Mouse (Mus musculus): ENCODE measurements around the gene Shc4. TPM values are rescaled to one million over a fixed set of nuclear protein-coding genes. Genes with fewer than 3 reads are reported as not detected.

Shc4 gene
- polyA plus RNA-seq, 1 experiment from 2014 or later = 3.0 TPM

DNA sequence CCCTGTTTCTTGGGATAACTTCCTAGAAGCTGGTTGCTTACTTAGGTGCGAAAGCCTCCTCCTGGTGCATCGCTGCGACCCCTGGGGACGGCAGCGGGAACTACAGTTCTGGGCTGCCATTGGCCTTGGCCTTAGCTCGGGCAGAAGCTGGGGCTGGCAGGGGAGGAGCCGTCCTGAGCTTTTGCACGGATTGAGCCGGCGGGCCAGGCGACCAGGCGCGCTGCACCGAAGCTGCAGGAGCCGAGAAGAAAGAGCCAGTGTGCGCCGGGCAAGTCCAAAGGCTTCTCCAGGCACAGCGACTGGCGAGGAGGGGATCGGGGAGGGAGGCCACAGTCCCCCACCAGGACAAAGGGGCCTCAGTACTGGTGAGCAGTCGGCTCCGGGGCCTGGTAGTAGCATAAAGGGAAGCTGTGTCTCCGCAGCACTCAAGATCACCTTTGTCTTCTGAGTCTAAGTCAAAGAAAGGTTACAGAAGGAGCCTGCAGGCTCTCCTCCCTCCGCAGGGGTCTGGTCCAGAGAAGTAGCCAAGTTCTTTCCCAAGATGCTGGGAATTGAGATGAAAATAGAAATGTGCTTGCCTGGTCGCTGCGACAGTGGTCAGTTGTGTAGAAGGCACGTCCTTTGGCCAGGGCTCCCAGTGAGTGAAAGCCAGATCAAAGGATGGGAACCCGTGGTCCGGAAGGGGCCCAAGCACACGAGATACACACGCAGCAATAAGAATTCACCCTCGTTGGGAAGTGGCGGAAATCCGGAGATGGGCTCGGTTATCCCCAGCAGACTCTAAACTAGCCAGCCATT lies 8.0 kb upstream of the Shc4 start:
- H3K4me1 ChIP-seq (ENCODE audit: control insufficient read depth, insufficient read depth, low read length) = peaks cover 7% of the 10 kb centered on the region
- no peaks in the 10 kb centered on the region for H3K36me3 ChIP-seq (ENCODE audit: control insufficient read depth, insufficient read depth, low read length)
- peak overlapping the region; percentile 51 for H3K4me3 ChIP-seq (ENCODE audit: low read depth, low read length)
- peak overlapping the region; percentile 85 for H3K9ac ChIP-seq (ENCODE audit: low read depth, low read length)
- H3K9me3 ChIP-seq (replicated peaks; ENCODE audit: control insufficient read depth, low read length, poor library complexity, severe bottlenecking) = no peaks in the 10 kb centered on the region
- peak overlapping the region; percentile 83 for H3K4me2 ChIP-seq (ENCODE audit: low read length)
- peak overlapping the region; percentile 89 for H3K27ac ChIP-seq (ENCODE audit: low read length)
- no peaks in the 10 kb centered on the region for H3K27me3 ChIP-seq (ENCODE audit: control insufficient read depth, insufficient read depth, low read depth, low read length)
- 7% methylated on average over 35 of the region's 35 CpGs for WGBS
- peak; percentile 96 for ATAC-seq

DNA sequence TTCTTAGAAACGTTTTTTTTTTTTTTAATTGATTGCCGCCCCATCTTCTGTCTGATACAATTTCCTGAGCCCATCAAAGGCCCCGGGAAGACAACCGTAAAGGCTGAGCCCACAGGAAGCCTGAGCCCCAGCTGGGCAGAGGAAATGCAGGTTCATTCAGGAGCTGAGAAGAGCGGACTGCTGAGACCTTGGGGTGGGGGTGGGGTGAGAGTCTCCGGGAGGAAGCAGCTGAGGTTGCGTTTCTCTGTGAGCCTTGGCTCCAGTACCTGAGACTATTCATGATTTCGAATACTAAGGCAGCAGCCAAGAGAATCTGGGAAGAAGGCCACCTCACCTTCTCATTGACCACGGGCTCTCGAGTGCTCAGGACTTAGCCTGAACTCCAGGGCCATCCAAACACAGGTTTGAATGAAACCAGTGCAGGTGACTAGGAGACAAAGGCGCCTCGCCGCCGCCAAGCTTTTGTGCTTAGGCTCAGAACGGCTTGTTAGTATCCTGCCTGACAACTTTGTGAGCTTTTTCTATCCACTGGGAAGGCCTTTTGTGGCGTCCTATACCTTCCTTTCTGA lies 682 bp upstream of the Shc4 start:
- Histone ChIP-seq H3K9me3 (replicated peaks; ENCODE audit: control insufficient read depth, low read length, poor library complexity, severe bottlenecking) (no peaks in the 10 kb centered on the region), H3K27me3 (ENCODE audit: control insufficient read depth, insufficient read depth, low read depth, low read length) (peaks cover 6% of the 10 kb centered on the region), H3K4me3 (ENCODE audit: low read depth, low read length) (peak overlapping the region; percentile 53), H3K9ac (ENCODE audit: low read depth, low read length) (peak overlapping the region; percentile 76), H3K4me2 (ENCODE audit: low read length) (peak overlapping the region; percentile 99), H3K27ac (ENCODE audit: low read length) (peak overlapping the region; percentile 72), H3K36me3 (ENCODE audit: control insufficient read depth, insufficient read depth, low read length) (no peaks in the 10 kb centered on the region), H3K4me1 (ENCODE audit: control insufficient read depth, insufficient read depth, low read length) (peaks cover 17% of the 10 kb centered on the region; the same call in 1 of the 2 replicates)
- ATAC-seq = peak; percentile 55
- WGBS = 1% methylated on average over 16 of the region's 16 CpGs

DNA sequence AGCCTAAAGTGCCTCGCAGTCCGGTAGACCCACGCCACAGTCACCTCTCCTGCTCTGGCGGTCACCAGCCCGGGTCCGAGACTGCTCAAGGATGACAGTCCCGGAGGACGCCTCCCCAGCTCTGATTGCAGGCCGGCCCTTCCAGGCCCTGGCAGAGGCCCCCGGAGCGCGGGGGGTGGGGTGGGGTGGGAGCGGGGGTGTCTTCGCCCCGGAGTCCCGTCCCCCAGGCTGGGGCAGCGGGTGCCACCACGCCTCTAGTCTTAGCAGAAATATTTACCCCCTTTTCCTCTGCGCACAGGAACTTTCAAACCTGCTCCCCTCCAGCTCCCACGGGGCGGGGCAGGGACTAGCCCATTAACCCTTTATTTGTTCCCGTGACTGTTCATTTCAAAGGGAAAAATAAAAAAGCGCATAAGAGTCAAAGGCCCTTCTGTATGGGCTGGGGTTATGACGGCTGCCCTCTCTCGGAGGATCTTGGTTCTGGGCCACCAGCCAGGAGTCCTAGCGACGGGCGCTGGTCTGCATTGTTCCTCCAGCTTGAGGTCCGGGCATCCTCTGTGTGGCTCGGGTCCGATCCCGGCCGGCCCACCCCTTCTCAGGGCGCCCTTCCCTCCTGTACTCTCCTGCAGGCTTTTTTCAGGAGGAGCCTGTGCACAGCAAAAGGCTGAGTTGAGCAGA lies 401 bp downstream of the Shc4 start:
- H3K9me3 ChIP-seq (replicated peaks; ENCODE audit: control insufficient read depth, low read length, poor library complexity, severe bottlenecking) = no peaks in the 10 kb centered on the region
- WGBS = under 1% methylated on average over 34 of the region's 34 CpGs
- H3K9ac ChIP-seq (ENCODE audit: low read depth, low read length) = peak overlapping the region; percentile 76
- H3K4me2 ChIP-seq (ENCODE audit: low read length) = peak overlapping the region; percentile 99
- peak overlapping the region; percentile 72 for H3K27ac ChIP-seq (ENCODE audit: low read length)
- peaks cover 17% of the 10 kb centered on the region; the same call in 1 of the 2 replicates for H3K4me1 ChIP-seq (ENCODE audit: control insufficient read depth, insufficient read depth, low read length)
- ATAC-seq = peak; percentile 88
- no peaks in the 10 kb centered on the region for H3K36me3 ChIP-seq (ENCODE audit: control insufficient read depth, insufficient read depth, low read length)
- H3K4me3 ChIP-seq (ENCODE audit: low read depth, low read length) = peak overlapping the region; percentile 53
- peaks cover 6% of the 10 kb centered on the region for H3K27me3 ChIP-seq (ENCODE audit: control insufficient read depth, insufficient read depth, low read depth, low read length)

DNA sequence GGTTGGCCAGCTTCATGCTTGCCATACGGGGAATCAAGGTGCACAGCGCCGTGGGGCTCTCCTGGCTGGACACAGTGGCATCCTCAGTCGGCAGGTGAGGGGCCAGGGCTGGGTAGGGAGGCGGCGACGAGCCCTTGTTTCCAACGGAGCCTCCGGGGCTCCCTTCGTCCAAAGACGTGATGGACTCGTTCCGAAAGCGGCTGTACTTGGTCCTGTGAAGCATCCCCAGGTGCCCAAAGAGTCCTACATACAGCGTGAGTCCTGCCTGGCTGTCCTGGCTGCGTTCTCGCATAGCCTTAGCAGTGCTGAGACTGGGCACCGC lies 901 bp downstream of the Shc4 start:
- H3K36me3 ChIP-seq (ENCODE audit: control insufficient read depth, insufficient read depth, low read length) = no peaks in the 10 kb centered on the region
- peak overlapping the region; percentile 99 for H3K4me2 ChIP-seq (ENCODE audit: low read length)
- H3K27me3 ChIP-seq (ENCODE audit: control insufficient read depth, insufficient read depth, low read depth, low read length) = peaks cover 6% of the 10 kb centered on the region
- peak overlapping the region; percentile 76 for H3K9ac ChIP-seq (ENCODE audit: low read depth, low read length)
- peak; percentile 68; the same call in 1 of the 2 replicates for ATAC-seq
- peaks cover 17% of the 10 kb centered on the region; the same call in 1 of the 2 replicates for H3K4me1 ChIP-seq (ENCODE audit: control insufficient read depth, insufficient read depth, low read length)
- H3K9me3 ChIP-seq (replicated peaks; ENCODE audit: control insufficient read depth, low read length, poor library complexity, severe bottlenecking) = no peaks in the 10 kb centered on the region
- H3K27ac ChIP-seq (ENCODE audit: low read length) = peak overlapping the region; percentile 72; the same call in 1 of the 2 replicates
- peak overlapping the region; percentile 53 for H3K4me3 ChIP-seq (ENCODE audit: low read depth, low read length)
- 1% methylated on average over 18 of the region's 18 CpGs for WGBS

GRCm38 (mm10) chr2:125716599-125716998 lies 7.3 kb downstream of the Shc4 start:
- Histone ChIP-seq H3K4me2 (ENCODE audit: low read length) (no peak overlapping the region), H3K4me1 (ENCODE audit: control insufficient read depth, insufficient read depth, low read length) (no peaks in the 10 kb centered on the region), H3K9me3 (replicated peaks; ENCODE audit: control insufficient read depth, low read length, poor library complexity, severe bottlenecking) (no peaks in the 10 kb centered on the region), H3K9ac (ENCODE audit: low read depth, low read length) (no peak overlapping the region), H3K4me3 (ENCODE audit: low read depth, low read length) (no peak overlapping the region), H3K27ac (ENCODE audit: low read length) (no peak overlapping the region), H3K27me3 (ENCODE audit: control insufficient read depth, insufficient read depth, low read depth, low read length) (no peaks in the 10 kb centered on the region), H3K36me3 (ENCODE audit: control insufficient read depth, insufficient read depth, low read length) (no peaks in the 10 kb centered on the region)
- 85% methylated on average over 8 of the region's 8 CpGs for WGBS
- ATAC-seq = no peak

DNA sequence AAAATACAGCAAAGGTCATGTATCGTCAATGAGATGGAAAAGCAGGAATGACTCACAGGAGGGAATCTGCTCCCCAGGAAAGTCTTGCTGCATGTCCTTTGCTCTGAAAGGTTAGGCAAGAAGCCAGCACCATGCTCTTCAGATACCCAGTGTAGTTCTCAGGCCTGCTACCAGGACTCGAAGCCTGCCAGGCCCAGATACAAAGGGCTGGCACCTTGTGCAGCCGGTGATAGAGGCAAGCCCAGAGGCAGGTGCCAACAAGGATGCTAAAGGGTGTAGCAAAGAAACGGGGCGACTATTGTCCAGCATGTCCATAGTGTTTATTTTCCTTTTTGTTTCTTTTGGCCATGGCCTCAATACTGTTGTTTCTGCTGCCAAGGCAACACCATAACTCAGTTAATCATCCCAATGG lies 17.4 kb downstream of the Shc4 start:
- H3K27ac ChIP-seq (ENCODE audit: low read length) = no peak overlapping the region
- H3K36me3 ChIP-seq (ENCODE audit: control insufficient read depth, insufficient read depth, low read length) = no peaks in the 10 kb centered on the region
- no peak overlapping the region for H3K4me3 ChIP-seq (ENCODE audit: low read depth, low read length)
- H3K9me3 ChIP-seq (replicated peaks; ENCODE audit: control insufficient read depth, low read length, poor library complexity, severe bottlenecking) = no peaks in the 10 kb centered on the region
- H3K27me3 ChIP-seq (ENCODE audit: control insufficient read depth, insufficient read depth, low read depth, low read length) = no peaks in the 10 kb centered on the region
- ATAC-seq = 0 out of 2 replicates have a peak, but pooled peaks have one; percentile 18
- peaks cover 7% of the 10 kb centered on the region for H3K4me1 ChIP-seq (ENCODE audit: control insufficient read depth, insufficient read depth, low read length)
- WGBS = 65% methylated on average over 5 of the region's 5 CpGs
- no peak overlapping the region for H3K4me2 ChIP-seq (ENCODE audit: low read length)
- H3K9ac ChIP-seq (ENCODE audit: low read depth, low read length) = no peak overlapping the region

- Histone ChIP-seq H3K9ac (ENCODE audit: low read depth, low read length) (peak overlapping the region; percentile 32; the same call in 1 of the 2 replicates), H3K27me3 (ENCODE audit: control insufficient read depth, insufficient read depth, low read depth, low read length) (no peaks in the 10 kb centered on the region), H3K36me3 (ENCODE audit: control insufficient read depth, insufficient read depth, low read length) (no peaks in the 10 kb centered on the region), H3K4me1 (ENCODE audit: control insufficient read depth, insufficient read depth, low read length) (peaks cover 7% of the 10 kb centered on the region), H3K4me2 (ENCODE audit: low read length) (no peak overlapping the region), H3K4me3 (ENCODE audit: low read depth, low read length) (no peak overlapping the region), H3K9me3 (replicated peaks; ENCODE audit: control insufficient read depth, low read length, poor library complexity, severe bottlenecking) (no peaks in the 10 kb centered on the region), H3K27ac (ENCODE audit: low read length) (no peak overlapping the region)
- ATAC-seq = peak; percentile 73
- 25% methylated on average over 12 of the region's 12 CpGs for WGBS
These were observed 18.9 kb downstream of the Shc4 start for GRCm38 (mm10) chr2:125704907-125705631.

DNA sequence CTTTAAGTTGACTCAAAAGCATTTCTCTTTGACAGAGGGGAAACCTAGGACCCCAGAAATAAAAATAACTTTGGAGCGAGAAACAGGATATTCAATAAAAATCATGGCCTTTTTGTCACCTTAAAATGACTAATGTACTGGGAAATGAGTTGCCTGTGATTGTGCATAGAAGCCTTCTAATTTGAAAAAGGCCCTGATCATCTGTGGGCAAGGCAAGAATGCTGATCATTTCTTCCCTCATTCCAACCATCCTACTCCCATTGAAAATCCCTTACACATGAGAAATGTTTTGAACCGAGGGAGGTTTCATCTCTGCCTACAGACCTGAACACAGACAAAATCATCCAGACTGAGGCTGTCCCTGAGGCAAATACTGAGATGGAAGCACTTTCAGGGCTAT lies 21.1 kb downstream of the Shc4 start:
- H3K4me2 ChIP-seq (ENCODE audit: low read length) = no peak overlapping the region
- H3K36me3 ChIP-seq (ENCODE audit: control insufficient read depth, insufficient read depth, low read length) = no peaks in the 10 kb centered on the region
- ATAC-seq = no peak
- H3K27me3 ChIP-seq (ENCODE audit: control insufficient read depth, insufficient read depth, low read depth, low read length) = no peaks in the 10 kb centered on the region
- no peak overlapping the region for H3K27ac ChIP-seq (ENCODE audit: low read length)
- H3K9ac ChIP-seq (ENCODE audit: low read depth, low read length) = no peak overlapping the region
- 89% methylated on average over 2 of the region's 2 CpGs for WGBS
- H3K9me3 ChIP-seq (replicated peaks; ENCODE audit: control insufficient read depth, low read length, poor library complexity, severe bottlenecking) = no peaks in the 10 kb centered on the region
- H3K4me1 ChIP-seq (ENCODE audit: control insufficient read depth, insufficient read depth, low read length) = peaks cover 7% of the 10 kb centered on the region
- no peak overlapping the region for H3K4me3 ChIP-seq (ENCODE audit: low read depth, low read length)

Data from midbrain, embryonic 16.5 days (tissue).